Mouse (Mus musculus) lung, postnatal 0 days (tissue): ENCODE measurements around the gene Gm17026.
"Not testable (repeated sequence)": the region's sequence is repeated elsewhere in the genome, so short reads cannot be mapped to it uniquely, and the experiment has no call there.

Experiments
- CTCF ChIP-seq: IDR thresholded peaks from 2 replicates; pipeline ENCODE4 v1.5.1; 2016; ENCODE audit warnings: antibody characterized with exemption, mild to moderate bottlenecking
- EP300 ChIP-seq: IDR thresholded peaks from 2 replicates; pipeline ENCODE4 v1.6.1; 2016; ENCODE audit warnings: antibody characterized with exemption, mild to moderate bottlenecking, control low read depth

DNA sequence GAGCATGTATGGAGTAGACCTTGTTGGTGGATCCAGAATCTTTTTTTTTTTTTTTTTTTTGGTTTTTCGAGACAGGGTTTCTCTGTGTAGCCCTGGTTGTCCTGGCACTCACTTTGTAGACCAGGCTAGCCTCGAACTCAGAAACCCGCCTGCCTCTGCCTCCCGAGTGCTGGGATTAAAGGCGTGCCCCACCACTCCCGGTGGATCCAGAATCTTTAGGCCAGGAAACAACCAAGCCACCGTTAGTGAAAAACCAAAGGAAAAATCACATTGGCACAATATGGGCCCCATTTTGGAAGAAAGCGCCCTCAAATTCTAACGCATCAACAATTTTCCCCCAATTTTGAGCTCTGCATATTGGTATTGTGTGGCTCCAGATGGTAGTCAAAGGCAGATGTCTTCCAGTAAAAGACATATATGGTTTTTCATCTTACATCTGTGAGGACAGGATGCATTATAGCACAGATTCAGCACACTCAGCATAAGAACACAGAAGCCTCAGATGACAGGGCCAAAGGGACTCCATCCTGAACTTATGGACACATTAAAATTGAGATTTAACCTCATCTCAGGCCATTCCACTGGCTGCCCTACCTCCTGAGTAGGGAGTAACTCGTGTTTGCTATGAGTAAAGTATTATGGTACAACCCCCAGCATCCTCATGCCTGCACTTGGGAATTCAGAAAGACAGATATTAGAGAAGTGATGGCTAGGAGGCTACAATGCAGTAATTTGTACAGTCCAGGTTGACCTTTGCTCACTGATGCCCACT is 42.9 kb downstream of the Gm17026 start:
- not testable (repeated sequence) for TF ChIP-seq CTCF, EP300
